In genomic region chr3:51686791-51687190, GRCm38 (mm10) we compare ENCODE assay signal across 25 mouse cellular contexts. TPM values are rescaled to one million over a fixed set of nuclear protein-coding genes. Genes with fewer than 3 reads are reported as not detected.
"Had no signal": no experiment of that assay in that cellular context is flagged by ENCODE, and none has a peak within 500 bp of the region (broad histone marks: within the 10 kb centered on the region; RNA-seq: fewer than 3 reads in every experiment).

No protein-coding gene starts in this region.

- H3K27me3 ChIP-seq: embryonic facial prominence, embryonic 12.5 days; embryonic facial prominence, embryonic 13.5 days; embryonic facial prominence, embryonic 15.5 days; forebrain, embryonic 12.5 days; forebrain, embryonic 13.5 days; forebrain, embryonic 15.5 days had no signal

- H3K4me3 ChIP-seq: embryonic facial prominence, embryonic 10.5 days; embryonic facial prominence, embryonic 12.5 days; embryonic facial prominence, embryonic 13.5 days; embryonic facial prominence, embryonic 15.5 days; erythroblast, embryonic 14.5 days; forebrain, embryonic 10.5 days; forebrain, embryonic 12.5 days; forebrain, embryonic 13.5 days; forebrain, embryonic 15.5 days; gastrocnemius, adult 2 months; heart, adult 2 months; heart, embryonic 10.5 days had no signal

- DNase-seq: cerebellum, adult 9-10 months; cerebellum, adult 9-11 months; cerebellum, postnatal 25 days; cerebellum, postnatal 36 days; embryo, embryonic 11 days; forebrain, postnatal 0 days; gastrocnemius, adult 2 months; gastrocnemius, postnatal 10 days; gastrocnemius, postnatal 14 days; gastrocnemius, postnatal 25 days; gastrocnemius, postnatal 36 days; heart, adult 11 months; heart, adult 18-20 months; heart, adult 2 months had no signal

- H3K4me1 ChIP-seq: embryonic facial prominence, embryonic 10.5 days; embryonic facial prominence, embryonic 12.5 days; embryonic facial prominence, embryonic 13.5 days; embryonic facial prominence, embryonic 15.5 days; forebrain, embryonic 10.5 days; forebrain, embryonic 12.5 days; forebrain, embryonic 13.5 days; forebrain, embryonic 15.5 days; heart, embryonic 10.5 days had no signal

- H3K27ac ChIP-seq: embryonic facial prominence, embryonic 10.5 days; embryonic facial prominence, embryonic 12.5 days; embryonic facial prominence, embryonic 13.5 days; embryonic facial prominence, embryonic 15.5 days; forebrain, embryonic 10.5 days; forebrain, embryonic 12.5 days; forebrain, embryonic 13.5 days; forebrain, embryonic 15.5 days; gastrocnemius, adult 2 months; heart, adult 2 months; heart, embryonic 10.5 days had no signal

RNA-seq across cellular contexts. Expression of gene Mgst2, which starts 26.6 kb away (rescaled TPM):
- polyA plus RNA-seq: erythroblast, embryonic 14.5 days; forebrain, embryonic 12.5 days; forebrain, embryonic 14.5 days had no signal
